In genomic region chr1:55749770-55750169, GRCm38 (mm10) we compare ENCODE assay signal across 24 mouse cellular contexts.
A peak's percentile ranks its signal among the peaks of the same experiment; 100 is the strongest.
DNase-seq lines count a peak whose midpoint lies in the region; ATAC-seq and TF ChIP-seq lines count a peak whose summit lies in the region.
"Had no signal": no experiment of that assay in that cellular context is flagged by ENCODE, and none has a peak within 500 bp of the region (broad histone marks: within the 10 kb centered on the region; RNA-seq: fewer than 3 reads in every experiment).

No protein-coding gene starts in this region.

- H3K9ac ChIP-seq in midbrain, embryonic 15.5 days: no peak overlapping the region
- H3K9ac ChIP-seq in midbrain, postnatal 0 days (replicated peaks; ENCODE audit: low read length, poor library complexity, severe bottlenecking): no peak overlapping the region
- H3K9ac ChIP-seq: embryonic facial prominence, embryonic 12.5 days; forebrain, embryonic 13.5 days; forebrain, embryonic 15.5 days; forebrain, postnatal 0 days had no signal

- ATAC-seq in midbrain, embryonic 15.5 days (replicated peaks): 0 out of 2 replicates have a peak, but pooled peaks have one; percentile 33
- ATAC-seq in midbrain, postnatal 0 days (ENCODE audit: low FRiP score): no peak
- ATAC-seq: activated CD4-positive, CD25-positive, alpha-beta regulatory T cell, adult 4 months; CD4-positive, CD25-positive, alpha-beta regulatory T cell, adult 4 months; forebrain, embryonic 13.5 days; forebrain, embryonic 15.5 days; forebrain, postnatal 0 days; Patski had no signal

- no peak overlapping the region for H3K4me2 ChIP-seq in midbrain, embryonic 15.5 days
- H3K4me2 ChIP-seq in midbrain, postnatal 0 days (ENCODE audit: low read depth, low read length, poor library complexity, severe bottlenecking): no peak overlapping the region
- H3K4me2 ChIP-seq: embryonic facial prominence, embryonic 12.5 days; forebrain, embryonic 13.5 days; forebrain, embryonic 15.5 days had no signal

- intact Hi-C loops in left cerebral cortex, adult 2 months (cut with DNase I): no loop called here
- intact Hi-C loops in left cerebral cortex, postnatal 10 days (cut with DNase I): no loop called here

- H3K4me3 ChIP-seq in cerebellum, adult 2 months (replicated peaks; ENCODE audit: insufficient read depth, low read depth, low read length): no peak overlapping the region
- H3K4me3 ChIP-seq in left cerebral cortex, adult 2 months: no peak overlapping the region
- H3K4me3 ChIP-seq in midbrain, embryonic 15.5 days: no peak overlapping the region
- no peak overlapping the region for H3K4me3 ChIP-seq in midbrain, postnatal 0 days (ENCODE audit: low read depth, low read length)
- H3K4me3 ChIP-seq: embryonic facial prominence, embryonic 10.5 days; embryonic facial prominence, embryonic 12.5 days; forebrain, embryonic 13.5 days; forebrain, embryonic 15.5 days had no signal

- H3K36me3 ChIP-seq in midbrain, embryonic 15.5 days (replicated peaks): no peaks in the 10 kb centered on the region
- H3K36me3 ChIP-seq in midbrain, postnatal 0 days (ENCODE audit: insufficient read depth, low read length): no peaks in the 10 kb centered on the region
- H3K36me3 ChIP-seq: embryonic facial prominence, embryonic 10.5 days; embryonic facial prominence, embryonic 12.5 days; forebrain, embryonic 15.5 days; G1E had no signal

- H3K4me1 ChIP-seq in cerebellum, adult 2 months (ENCODE audit: control insufficient read depth, insufficient read depth, low read length): no peaks in the 10 kb centered on the region
- no peaks in the 10 kb centered on the region for H3K4me1 ChIP-seq in midbrain, embryonic 15.5 days
- H3K4me1 ChIP-seq in midbrain, postnatal 0 days (ENCODE audit: insufficient read depth, low read length): no peaks in the 10 kb centered on the region; the same call in 1 of the 2 replicates
- H3K4me1 ChIP-seq: embryonic facial prominence, embryonic 10.5 days; embryonic facial prominence, embryonic 12.5 days; forebrain, embryonic 13.5 days; forebrain, embryonic 15.5 days had no signal

- no peaks in the 10 kb centered on the region for H3K27me3 ChIP-seq in cerebellum, adult 2 months (ENCODE audit: control insufficient read depth, insufficient read depth, low read length)
- no peaks in the 10 kb centered on the region for H3K27me3 ChIP-seq in midbrain, embryonic 15.5 days (replicated peaks)
- no peaks in the 10 kb centered on the region for H3K27me3 ChIP-seq in midbrain, postnatal 0 days (ENCODE audit: insufficient read depth, low read length)
- H3K27me3 ChIP-seq: CH12.LX; embryonic facial prominence, embryonic 12.5 days; forebrain, embryonic 13.5 days; forebrain, embryonic 15.5 days; Patski had no signal

- peak overlapping the region; percentile 5; the same call in 1 of the 2 replicates for H3K27ac ChIP-seq in cerebellum, adult 2 months (ENCODE audit: insufficient read depth, low read length)
- peak overlapping the region; percentile 67 for H3K27ac ChIP-seq in left cerebral cortex, adult 2 months
- no peak overlapping the region for H3K27ac ChIP-seq in midbrain, embryonic 15.5 days
- H3K27ac ChIP-seq in midbrain, postnatal 0 days (ENCODE audit: low read depth, low read length): no peak overlapping the region
- H3K27ac ChIP-seq: embryonic facial prominence, embryonic 10.5 days; embryonic facial prominence, embryonic 12.5 days; forebrain, embryonic 13.5 days; forebrain, embryonic 15.5 days had no signal

- TF ChIP-seq POLR2A in cerebellum, adult 2 months (IDR thresholded peaks at IDR 0.05; ENCODE audit: borderline replicate concordance, insufficient read depth, low read length): no peak

- 93% methylated on average over 7 of the region's 7 CpGs for WGBS in cerebellum, adult 2 months
- WGBS in midbrain, embryonic 15.5 days: 76% methylated on average over 7 of the region's 7 CpGs
- 72% methylated on average over 7 of the region's 7 CpGs for whole genome bisulfite sequencing in midbrain, postnatal 0 days

- TF ChIP-seq CTCF in cerebellum, adult 2 months (IDR thresholded peaks at IDR 0.05; ENCODE audit: borderline replicate concordance, insufficient read depth, low read depth, low read length): no peak
- TF ChIP-seq CTCF in left cerebral cortex, adult 2 months (IDR thresholded peaks at IDR 0.05): no peak
- no peak for TF ChIP-seq CTCF in midbrain, postnatal 0 days (IDR thresholded peaks at IDR 0.05)

- DNase-seq in cerebellum, adult 2 months: no peak
- no peak for DNase-seq in cerebellum, postnatal 10 days
- no peak for DNase-seq in left cerebral cortex, adult 2 months (ENCODE audit: extremely low spot score in 1 of 2, low spot score in 2 of 2)
- DNase-seq in left cerebral cortex, postnatal 10 days (ENCODE audit: extremely low spot score in 1 of 2, low spot score in 2 of 2): no peak
- no peak for DNase-seq in midbrain, postnatal 0 days (ENCODE audit: low spot score)
- DNase-seq: adrenal gland, adult 8-10 months; adrenal gland, postnatal 14 days; adrenal gland, postnatal 36 days; B cell, adult 2 months; cerebellum, adult 11-12 months; cerebellum, adult 8-10 months; cerebellum, adult 9-11 months; cerebellum, postnatal 25 days; forebrain, postnatal 0 days had no signal

- H3K9me3 ChIP-seq in midbrain, embryonic 15.5 days: no peaks in the 10 kb centered on the region
- no peaks in the 10 kb centered on the region for H3K9me3 ChIP-seq in midbrain, postnatal 0 days (ENCODE audit: low read length)
- H3K9me3 ChIP-seq: embryonic facial prominence, embryonic 10.5 days; embryonic facial prominence, embryonic 12.5 days; forebrain, embryonic 13.5 days; forebrain, embryonic 15.5 days; G1E had no signal

Comparison
In these comparisons a context has a peak if more than half of its experiments do, and no peak if none do; other contexts are left out.
1. H3K27ac ChIP-seq: peak in cerebellum, adult 2 months (single experiment) and left cerebral cortex, adult 2 months (single experiment); none in midbrain, embryonic 15.5 days (single experiment) and midbrain, postnatal 0 days (single experiment).